Mouse (Mus musculus): ENCODE data around the gene Tmprss2.

DNA sequence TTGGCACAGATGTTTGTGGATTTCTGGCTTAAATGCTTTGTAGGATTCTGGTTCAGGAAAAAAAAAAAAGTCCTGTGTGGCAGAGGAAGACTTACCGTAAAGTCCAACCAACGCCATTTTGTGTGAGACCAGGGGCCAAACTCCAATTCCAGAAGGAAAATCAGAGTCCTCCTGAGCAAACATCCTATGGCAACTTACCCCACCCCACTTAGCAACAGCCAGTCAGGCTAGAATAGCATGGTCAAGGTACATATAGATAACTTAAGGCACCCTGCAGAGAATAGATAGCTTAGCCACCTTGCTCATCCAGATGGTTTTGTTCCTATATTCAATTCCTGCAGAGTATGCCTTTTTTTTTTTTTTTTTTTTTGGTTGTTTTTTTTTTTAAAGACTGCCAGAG, 81.8 kb downstream of the Tmprss2 start:
- TF ChIP-seq EP300 (IDR thresholded peaks at IDR 0.05) (no peak), CTCF (IDR thresholded peaks at IDR 0.05) (no peak)
